Mouse (Mus musculus): ENCODE measurements around the gene Dgkd. TPM values are rescaled to one million over a fixed set of nuclear protein-coding genes. Genes with fewer than 3 reads are reported as not detected.

The Dgkd gene
- 27.7 and 37.4 TPM in 2 replicates for polyA plus RNA-seq (2015; fragmentation: Nextera tagmentation; extraction: Ambion mirVana)

GRCm38 (mm10) chr1:87852892-87853600 is at the start of gene Dgkd:
Dgkd (plus strand) TSS chr1:87853287.

GRCm38 (mm10) chr1:87803576-87803975 is 49.5 kb upstream of the Dgkd start, which contains the start of gene Sag:
Sag (plus strand) TSS chr1:87803680.

Other genes starting within 250 kb of the Dgkd start
- 3.5 and 5.0 TPM in 2 replicates for gene Inpp5d, start 233.0 kb upstream of the Dgkd start, polyA plus RNA-seq (2015; fragmentation: Nextera tagmentation; extraction: Ambion mirVana)
- gene Atg16l1, start 97.4 kb upstream of the Dgkd start, polyA plus RNA-seq (2015; fragmentation: Nextera tagmentation; extraction: Ambion mirVana), result 55.9 and 58.5 TPM in 2 replicates
- gene Sag, start 49.6 kb upstream of the Dgkd start, polyA plus RNA-seq (2015; fragmentation: Nextera tagmentation; extraction: Ambion mirVana), result 2.1 and 2.5 TPM in 2 replicates
- gene Usp40, start 155.3 kb downstream of the Dgkd start, polyA plus RNA-seq (2015; fragmentation: Nextera tagmentation; extraction: Ambion mirVana), result 11.5 and 13.5 TPM in 2 replicates
- gene Ugt1a10, start 202.1 kb downstream of the Dgkd start, polyA plus RNA-seq (2015; fragmentation: Nextera tagmentation; extraction: Ambion mirVana), result not detected in 2 replicates
- gene Ugt1a9, start 217.5 kb downstream of the Dgkd start, polyA plus RNA-seq (2015; fragmentation: Nextera tagmentation; extraction: Ambion mirVana), result 0.17 TPM in 1 of 2 replicates, not detected in the other
- not detected in 2 replicates for gene Ugt1a8, start 234.5 kb downstream of the Dgkd start, polyA plus RNA-seq (2015; fragmentation: Nextera tagmentation; extraction: Ambion mirVana)
- 1.7 and 2.7 TPM in 2 replicates for gene Ugt1a7c, start 241.8 kb downstream of the Dgkd start, polyA plus RNA-seq (2015; fragmentation: Nextera tagmentation; extraction: Ambion mirVana)
- not detected in 2 replicates for gene Ugt1a6b, start 250.0 kb downstream of the Dgkd start, polyA plus RNA-seq (2015; fragmentation: Nextera tagmentation; extraction: Ambion mirVana)